Mouse (Mus musculus): Measurements from ENCODE around the gene Coro6. TPM values are rescaled to one million over a fixed set of nuclear protein-coding genes. Genes with fewer than 3 reads are reported as not detected.
A peak's percentile ranks its signal among the peaks of the same experiment; 100 is the strongest.

Gene Coro6
- polyA plus RNA-seq, 1 experiment from 2014 or later, result 0.09 TPM

DNA sequence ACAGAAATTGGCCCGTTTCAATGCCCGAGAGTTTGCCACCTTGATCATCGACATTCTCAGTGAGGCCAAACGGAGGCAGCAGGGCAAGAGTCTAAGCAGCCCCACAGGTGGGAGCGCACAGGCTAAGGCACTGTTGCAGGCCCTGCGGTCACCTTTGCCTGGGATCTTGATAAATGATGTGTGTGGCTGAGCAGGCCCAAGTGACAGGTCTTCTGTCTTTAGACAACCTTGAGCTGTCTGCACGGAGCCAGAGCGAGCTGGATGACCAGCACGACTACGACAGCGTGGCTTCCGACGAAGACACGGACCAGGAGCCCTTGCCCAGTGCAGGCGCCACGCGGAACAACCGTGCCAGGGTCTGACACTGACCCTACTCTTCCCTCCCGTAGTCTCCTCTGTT, 42.2 kb downstream of the Coro6 start:
- H3K27me3 ChIP-seq (ENCODE audit: insufficient read depth, low read length), result no peaks in the 10 kb centered on the region
- ATAC-seq (replicated peaks; ENCODE audit: low FRiP score, low read depth), result no peak
- peaks cover 5% of the 10 kb centered on the region for H3K4me1 ChIP-seq (replicated peaks; ENCODE audit: insufficient read depth, low read length)
- no peaks in the 10 kb centered on the region for H3K9me3 ChIP-seq (replicated peaks; ENCODE audit: low read length)
- H3K4me2 ChIP-seq (ENCODE audit: low read length), result no peak overlapping the region
- TF ChIP-seq CTCF (IDR thresholded peaks at IDR 0.05; ENCODE audit: low read depth), result no peak
- no peak overlapping the region for H3K9ac ChIP-seq (ENCODE audit: low read depth, low read length)
- no peak overlapping the region for H3K27ac ChIP-seq
- DNase-seq (ENCODE audit: low spot score), result no peak
- WGBS, result 93% methylated on average over 19 of the region's 19 CpGs
- H3K36me3 ChIP-seq (ENCODE audit: insufficient read depth, low read length), result peaks cover 64% of the 10 kb centered on the region
- no peak overlapping the region for H3K4me3 ChIP-seq (replicated peaks; ENCODE audit: low read depth, low read length)

DNA sequence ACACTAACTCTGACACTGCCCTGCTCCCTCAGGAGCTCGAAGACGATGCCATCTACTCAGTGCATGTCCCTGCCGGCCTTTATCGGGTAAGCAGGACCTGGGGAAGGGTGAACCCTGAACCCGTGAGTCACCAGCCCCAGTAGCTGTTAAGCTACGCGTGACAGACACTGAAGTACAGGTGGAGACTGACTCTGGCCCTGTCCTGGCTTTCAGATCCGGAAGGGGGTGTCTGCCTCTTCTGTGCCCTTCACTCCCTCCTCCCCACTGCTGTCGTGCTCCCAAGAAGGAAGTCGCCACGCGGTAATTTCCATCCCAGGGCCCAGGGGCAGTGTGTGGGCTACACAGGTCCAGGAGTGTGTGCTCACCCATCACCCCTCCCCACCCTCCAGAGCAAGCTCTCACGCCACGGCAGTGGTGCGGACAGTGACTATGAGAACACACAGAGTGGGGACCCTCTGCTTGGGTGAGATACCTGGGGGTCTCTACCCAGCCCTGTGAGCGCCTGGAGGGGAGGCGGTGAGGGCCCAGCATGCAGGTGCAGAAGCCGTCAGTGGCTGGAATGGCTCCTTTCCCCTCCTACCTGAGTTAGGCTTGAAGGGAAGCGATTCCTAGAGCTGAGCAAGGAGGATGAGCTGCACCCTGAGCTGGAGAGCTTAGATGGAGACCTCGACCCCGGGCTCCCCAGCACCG, 43.2 kb downstream of the Coro6 start:
- DNase-seq (ENCODE audit: low spot score), result no peak
- Histone ChIP-seq H3K27me3 (ENCODE audit: insufficient read depth, low read length) (no peaks in the 10 kb centered on the region), H3K4me1 (replicated peaks; ENCODE audit: insufficient read depth, low read length) (peaks cover 9% of the 10 kb centered on the region), H3K4me2 (ENCODE audit: low read length) (no peak overlapping the region), H3K4me3 (replicated peaks; ENCODE audit: low read depth, low read length) (no peak overlapping the region), H3K36me3 (ENCODE audit: insufficient read depth, low read length) (peaks cover 55% of the 10 kb centered on the region), H3K9ac (ENCODE audit: low read depth, low read length) (no peak overlapping the region), H3K9me3 (replicated peaks; ENCODE audit: low read length) (no peaks in the 10 kb centered on the region), H3K27ac (peak overlapping the region; percentile 31; the same call in 1 of the 2 replicates)
- peak; percentile 11; the same call in 1 of the 2 replicates for ATAC-seq (replicated peaks; ENCODE audit: low FRiP score, low read depth)
- 83% methylated on average over 22 of the region's 22 CpGs for WGBS
- no peak for TF ChIP-seq CTCF (IDR thresholded peaks at IDR 0.05; ENCODE audit: low read depth)

DNA sequence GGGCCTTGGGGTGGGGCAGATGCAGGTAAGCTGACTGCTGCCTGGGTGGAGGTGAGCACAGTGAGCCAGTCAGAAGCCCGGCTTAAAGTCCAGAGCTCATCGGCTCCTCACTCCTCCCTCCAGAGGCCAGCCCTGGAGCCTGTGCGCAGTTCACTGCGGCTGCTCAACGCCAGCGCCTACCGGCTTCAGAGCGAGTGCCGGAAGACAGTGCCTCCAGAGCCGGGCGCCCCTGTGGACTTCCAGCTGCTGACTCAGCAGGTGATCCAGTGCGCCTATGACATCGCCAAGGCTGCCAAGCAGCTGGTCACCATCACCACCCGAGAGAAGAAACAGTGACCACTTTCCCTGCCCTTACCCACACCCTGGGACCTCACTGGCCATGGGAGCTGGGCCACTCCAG, 44.1 kb downstream of the Coro6 start:
- Histone ChIP-seq H3K27me3 (ENCODE audit: insufficient read depth, low read length) (no peaks in the 10 kb centered on the region), H3K9ac (ENCODE audit: low read depth, low read length) (no peak overlapping the region), H3K4me1 (replicated peaks; ENCODE audit: insufficient read depth, low read length) (peaks cover 9% of the 10 kb centered on the region), H3K27ac (no peak overlapping the region), H3K4me3 (replicated peaks; ENCODE audit: low read depth, low read length) (no peak overlapping the region), H3K4me2 (ENCODE audit: low read length) (no peak overlapping the region), H3K9me3 (replicated peaks; ENCODE audit: low read length) (no peaks in the 10 kb centered on the region), H3K36me3 (ENCODE audit: insufficient read depth, low read length) (peaks cover 48% of the 10 kb centered on the region)
- 72% methylated on average over 14 of the region's 14 CpGs for WGBS
- no peak for DNase-seq (ENCODE audit: low spot score)
- TF ChIP-seq CTCF (IDR thresholded peaks at IDR 0.05; ENCODE audit: low read depth), result no peak
- ATAC-seq (replicated peaks; ENCODE audit: low FRiP score, low read depth), result peak; percentile 49

DNA sequence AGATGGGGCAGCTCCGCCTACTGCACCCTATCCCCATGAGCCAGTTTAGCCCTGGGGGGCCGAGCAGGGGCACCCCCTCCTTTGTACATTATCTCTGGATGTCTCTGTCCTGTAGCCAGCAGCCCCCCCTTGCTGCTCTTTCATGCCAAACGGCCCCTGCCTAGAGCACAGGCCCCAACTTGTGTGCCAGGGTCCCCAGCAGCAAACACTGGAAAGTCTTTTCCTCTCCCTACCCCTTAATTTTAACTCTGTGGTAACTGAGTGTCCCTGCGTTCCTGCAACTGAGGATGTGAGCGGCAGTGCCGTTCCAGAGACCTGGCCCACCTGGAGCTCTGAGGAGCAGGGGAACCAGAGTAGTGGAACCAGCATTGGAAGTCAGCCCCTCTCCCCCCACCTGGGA, 44.7 kb downstream of the Coro6 start:
- Histone ChIP-seq H3K4me1 (replicated peaks; ENCODE audit: insufficient read depth, low read length) (peaks cover 9% of the 10 kb centered on the region), H3K27me3 (ENCODE audit: insufficient read depth, low read length) (no peaks in the 10 kb centered on the region), H3K4me3 (replicated peaks; ENCODE audit: low read depth, low read length) (no peak overlapping the region), H3K27ac (0 out of 2 replicates have a peak overlapping the region, but pooled peaks have one; percentile 5), H3K4me2 (ENCODE audit: low read length) (no peak overlapping the region), H3K36me3 (ENCODE audit: insufficient read depth, low read length) (peaks cover 47% of the 10 kb centered on the region), H3K9ac (ENCODE audit: low read depth, low read length) (no peak overlapping the region), H3K9me3 (replicated peaks; ENCODE audit: low read length) (no peaks in the 10 kb centered on the region)
- no peak for ATAC-seq (replicated peaks; ENCODE audit: low FRiP score, low read depth)
- 86% methylated on average over 6 of the region's 6 CpGs for WGBS
- no peak for DNase-seq (ENCODE audit: low spot score)
- TF ChIP-seq CTCF (IDR thresholded peaks at IDR 0.05; ENCODE audit: low read depth), result no peak

DNA sequence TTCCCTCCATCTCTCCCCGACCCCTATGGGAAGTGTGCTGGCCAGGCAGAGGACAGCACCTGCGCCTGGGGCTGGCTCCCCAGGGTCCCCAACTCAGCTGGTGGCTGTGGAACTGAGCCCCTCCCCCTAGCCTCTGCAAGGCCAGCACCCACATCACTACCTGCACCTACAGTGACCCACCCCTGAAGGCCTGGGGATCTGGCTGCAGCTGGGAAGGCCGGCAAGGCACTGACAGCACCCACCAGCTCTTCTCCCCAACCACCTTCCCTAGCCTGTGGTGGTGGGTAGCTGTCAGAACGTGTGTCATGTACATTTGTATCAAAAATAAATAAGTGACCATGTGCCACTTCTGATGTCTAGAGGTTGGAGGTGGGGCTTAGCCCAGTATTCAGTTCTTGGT, 45.2 kb downstream of the Coro6 start:
- Histone ChIP-seq H3K9me3 (replicated peaks; ENCODE audit: low read length) (no peaks in the 10 kb centered on the region), H3K36me3 (ENCODE audit: insufficient read depth, low read length) (peaks cover 45% of the 10 kb centered on the region), H3K27ac (no peak overlapping the region), H3K4me3 (replicated peaks; ENCODE audit: low read depth, low read length) (no peak overlapping the region), H3K27me3 (ENCODE audit: insufficient read depth, low read length) (no peaks in the 10 kb centered on the region), H3K4me1 (replicated peaks; ENCODE audit: insufficient read depth, low read length) (peaks cover 12% of the 10 kb centered on the region), H3K9ac (ENCODE audit: low read depth, low read length) (no peak overlapping the region), H3K4me2 (ENCODE audit: low read length) (no peak overlapping the region)
- 72% methylated on average over 4 of the region's 4 CpGs for whole genome bisulfite sequencing
- TF ChIP-seq CTCF (IDR thresholded peaks at IDR 0.05; ENCODE audit: low read depth), result no peak
- DNase-seq (ENCODE audit: low spot score) (no peak), ATAC-seq (replicated peaks; ENCODE audit: low FRiP score, low read depth) (no peak)

DNA sequence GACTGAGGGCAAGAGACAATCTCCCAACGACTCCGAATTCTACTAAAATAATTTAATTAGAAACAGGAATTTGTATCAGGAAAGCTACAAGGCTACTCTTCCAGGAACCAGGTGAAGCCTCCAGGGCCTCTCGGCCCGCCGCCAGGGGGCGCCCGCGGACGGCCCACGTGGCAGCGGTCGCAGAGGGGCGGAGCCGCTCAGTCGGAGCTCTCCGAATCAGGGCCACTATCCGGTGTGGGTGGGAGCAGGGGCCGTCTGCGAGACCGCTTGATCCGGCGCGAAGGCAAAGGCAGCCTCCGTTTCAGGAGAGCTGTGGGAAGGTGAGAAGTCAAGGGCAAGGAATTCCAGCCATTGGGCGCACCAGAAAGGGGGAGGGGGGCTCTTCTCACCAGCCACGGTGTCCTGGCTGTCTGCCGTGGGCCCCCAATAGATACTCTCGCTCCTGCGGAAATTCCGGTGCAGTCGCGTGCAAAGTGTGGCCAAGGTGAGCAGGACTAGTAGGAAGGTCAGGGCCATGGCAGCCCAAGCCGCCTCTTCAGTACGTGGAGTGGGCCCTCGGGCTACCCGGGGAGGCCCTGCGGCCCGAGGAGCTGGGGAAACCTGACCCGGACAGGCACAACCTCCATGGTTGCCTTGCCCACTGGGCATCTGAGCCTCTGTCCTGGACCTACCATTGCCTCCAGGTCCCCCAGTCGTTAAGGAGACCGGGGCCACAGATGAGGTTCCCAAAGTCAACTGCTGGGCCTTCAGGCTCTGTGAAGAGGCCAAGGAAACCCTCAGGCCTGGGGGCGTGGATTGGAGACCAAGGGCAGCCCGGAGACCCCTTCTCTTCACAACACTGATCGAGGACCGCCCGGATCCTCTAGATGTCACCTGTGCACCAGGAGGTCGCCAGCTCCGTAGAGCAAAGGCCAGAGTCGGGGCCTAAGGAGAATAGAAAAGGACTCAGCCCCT, 46.1 kb downstream of the Coro6 start:
- Histone ChIP-seq H3K4me3 (replicated peaks; ENCODE audit: low read depth, low read length) (peak overlapping the region; percentile 37), H3K27me3 (ENCODE audit: insufficient read depth, low read length) (no peaks in the 10 kb centered on the region), H3K36me3 (ENCODE audit: insufficient read depth, low read length) (peaks cover 36% of the 10 kb centered on the region), H3K9ac (ENCODE audit: low read depth, low read length) (peak overlapping the region; percentile 59), H3K27ac (peak overlapping the region; percentile 33; the same call in 1 of the 2 replicates), H3K9me3 (replicated peaks; ENCODE audit: low read length) (no peaks in the 10 kb centered on the region), H3K4me2 (ENCODE audit: low read length) (peak overlapping the region; percentile 74), H3K4me1 (replicated peaks; ENCODE audit: insufficient read depth, low read length) (peaks cover 14% of the 10 kb centered on the region)
- 17% methylated on average over 49 of the region's 49 CpGs for WGBS
- peak; percentile 98 for TF ChIP-seq CTCF (IDR thresholded peaks at IDR 0.05; ENCODE audit: low read depth)
- peak; percentile 93 for DNase-seq (ENCODE audit: low spot score)
- ATAC-seq (replicated peaks; ENCODE audit: low FRiP score, low read depth), result peak; percentile 53
